Mouse (Mus musculus): Measurements from ENCODE around the gene Cyb5r1.

DNA sequence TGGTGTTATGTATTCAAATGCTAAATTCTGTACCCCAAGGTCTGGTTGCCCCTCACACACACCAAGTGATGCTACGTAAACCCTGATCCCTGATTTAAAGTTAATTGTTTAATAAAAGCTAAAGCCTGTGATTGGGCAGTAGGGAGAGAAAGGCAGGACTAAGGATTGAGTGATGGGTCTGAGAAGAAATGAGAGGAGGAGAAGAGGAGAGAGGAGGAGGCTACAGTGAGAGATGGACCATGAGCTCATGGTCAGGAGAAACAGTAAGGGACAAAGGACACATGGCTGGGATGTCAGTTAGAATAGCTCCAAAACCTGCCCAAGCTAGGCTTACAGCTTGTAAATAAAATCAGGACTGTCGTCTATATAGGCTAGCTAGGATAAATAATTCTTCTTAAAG lies 24.3 kb upstream of the Cyb5r1 start:
- TF ChIP-seq MYC (IDR thresholded peaks at IDR 0.05; ENCODE audit: low read depth, low read length) (no peak), CTCF (conservative IDR thresholded peaks at IDR 0.05 in 1 of 2, IDR thresholded peaks at IDR 0.05 in 1 of 2; ENCODE audit: low read depth in 2 of 2, low read length in 2 of 2) (no peak)
